Mouse (Mus musculus): ENCODE measurements at regions not wholly inside any gene's neighbourhood (a gene's known extent, or its start where the extent isn't known, plus 50 kb on each side); places are given as distances from the start of the nearest gene placed in this dataset.

DNA sequence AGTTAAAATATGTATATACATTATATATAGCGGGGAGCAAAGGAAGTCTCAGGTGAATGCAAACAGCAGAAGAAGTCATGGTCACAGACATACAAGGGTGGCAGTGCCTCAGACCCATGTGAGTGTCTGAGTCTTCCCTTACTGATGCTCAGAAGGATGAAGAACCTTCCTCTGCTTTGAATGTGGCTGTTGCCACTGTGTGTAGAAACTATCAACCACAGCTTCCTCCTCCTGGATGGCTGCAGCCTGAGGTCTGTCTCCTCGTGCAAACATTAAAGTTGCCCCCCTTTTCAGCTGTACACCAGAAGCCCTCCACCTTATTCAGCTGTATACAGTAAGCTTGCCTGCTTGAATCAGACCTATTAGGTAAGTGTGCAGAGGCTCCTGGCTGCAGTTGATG, 79.4 kb upstream of the Tspan5 start:
- DNase-seq (ENCODE audit: low spot score in 2 of 2), result no peak

GRCm38 (mm10) chr3:138668394-138669092, 73.5 kb upstream of the Tspan5 start:
- no peak for DNase-seq (ENCODE audit: low spot score in 2 of 2)

DNA sequence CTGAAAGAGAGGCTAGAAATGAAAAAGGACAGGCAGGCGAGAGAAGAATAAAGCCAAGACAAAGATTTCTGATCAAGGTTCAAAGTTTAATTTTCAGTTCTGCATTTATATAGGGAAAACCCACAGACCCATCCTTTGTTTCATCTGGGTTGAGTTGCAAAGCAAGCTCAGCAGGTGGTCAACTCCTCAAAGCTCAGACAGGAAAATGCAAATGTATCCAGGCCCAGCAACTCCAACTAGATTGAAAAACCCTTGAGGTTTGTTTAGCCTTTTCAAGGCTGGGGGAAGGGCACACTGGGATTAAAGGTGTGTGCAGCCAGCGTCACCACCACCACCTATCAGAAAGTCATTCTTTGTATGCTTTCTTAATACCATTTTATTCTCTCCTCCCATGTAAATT, 66.1 kb upstream of the Tspan5 start:
- DNase-seq (ENCODE audit: low spot score in 2 of 2), result no peak

DNA sequence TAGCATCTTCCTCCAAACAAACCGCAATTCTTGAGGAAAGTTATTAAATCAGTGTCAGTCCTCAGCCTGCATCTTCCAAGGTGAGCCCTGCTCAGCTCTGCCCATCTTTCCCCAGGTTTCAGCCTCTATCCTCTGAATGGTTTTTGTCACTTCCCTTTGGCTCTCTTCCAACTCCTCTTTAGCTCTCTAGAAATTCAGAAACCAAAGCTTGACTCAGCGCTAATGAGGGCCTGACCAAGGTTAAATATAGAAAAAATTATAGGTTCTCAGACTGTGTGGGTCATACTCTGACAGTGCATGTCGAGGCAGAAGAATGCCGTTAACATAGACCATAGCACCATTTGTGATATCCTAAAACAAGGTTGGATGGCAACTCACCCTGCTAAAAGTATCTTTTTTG, 63.6 kb upstream of the Tspan5 start:
- no peak for DNase-seq (ENCODE audit: low spot score in 2 of 2)

- no peak for DNase-seq (ENCODE audit: low spot score in 2 of 2)
Observed at GRCm38 (mm10) chr3:138686636-138687230, 55.3 kb upstream of the Tspan5 start.

GRCm38 (mm10) chr3:138688606-138689005, 53.4 kb upstream of the Tspan5 start:
- no peak for DNase-seq (ENCODE audit: low spot score in 2 of 2)

Data from frontal cortex, postnatal 10 days (tissue).